Mouse (Mus musculus) limb, embryonic 12.5 days (tissue): ENCODE measurements around the gene Popdc2. TPM values are rescaled to one million over a fixed set of nuclear protein-coding genes. Genes with fewer than 3 reads are reported as not detected.

Source experiments
- ATAC-seq: fragments of 200-750 bp; cut with Nextera tagmentation; 2 replicates; pipeline ENCODE4 v1.8.0; 2017; ENCODE audit warnings: low read depth, moderate TSS enrichment; ENCODE audit not compliant: insufficient number of reproducible peaks, insufficient read depth, low FRiP score, low TSS enrichment
- H3K27ac ChIP-seq: fragments of 300-500 bp; sonication (generic); 2 replicates; pipeline ENCODE4 v1.5.1; 2016; ENCODE audit warnings: mild to moderate bottlenecking, moderate library complexity
- H3K27me3 ChIP-seq: fragments of 300-500 bp; sonication (generic); 2 replicates; pipeline ENCODE4 v1.6.1; 2016; ENCODE audit warnings: mild to moderate bottlenecking, moderate library complexity
- H3K36me3 ChIP-seq: fragments of 300-500 bp; sonication (generic); 2 replicates; pipeline ENCODE4 v1.6.1; 2016; ENCODE audit warnings: mild to moderate bottlenecking, moderate library complexity
- H3K4me1 ChIP-seq: fragments of 300-500 bp; sonication (generic); replicated peaks from 2 replicates; pipeline ENCODE4 v1.6.1; 2016
- H3K4me2 ChIP-seq: fragments of 300-500 bp; sonication (generic); 2 replicates; pipeline ENCODE4 v1.6.1; 2016; ENCODE audit warnings: mild to moderate bottlenecking, moderate library complexity
- H3K4me3 ChIP-seq: fragments of 300-500 bp; sonication (generic); replicated peaks from 2 replicates; pipeline ENCODE4 v1.5.1; 2016; ENCODE audit warnings: mild to moderate bottlenecking
- H3K9ac ChIP-seq: fragments of 300-500 bp; sonication (generic); replicated peaks from 2 replicates; pipeline ENCODE4 v1.6.1; 2016; ENCODE audit warnings: mild to moderate bottlenecking, moderate library complexity
- H3K9me3 ChIP-seq: fragments of 300-500 bp; sonication (generic); 2 replicates; pipeline ENCODE4 v1.6.1; 2016; ENCODE audit warnings: mild to moderate bottlenecking, moderate library complexity
- WGBS: fragments of 180-500 bp; shearing (Covaris S2); methylation state at CpG from one replicate; pipeline ENCODE4 v1.1.7; 2016; 5-methylcytosine and 5-hydroxymethylcytosine counted together
- polyA plus RNA-seq: library from polyadenylated mRNA; unstranded; fragments of >200 nt; fragmentation: Nextera tagmentation; extraction: Ambion mirVana; gene quantifications from 2 replicates; pipeline ENCODE4 v1.2.1, GENCODE M21; 2016

Gene Popdc2
- polyA plus RNA-seq, 1 experiment from 2014 or later: 0.70 TPM

DNA sequence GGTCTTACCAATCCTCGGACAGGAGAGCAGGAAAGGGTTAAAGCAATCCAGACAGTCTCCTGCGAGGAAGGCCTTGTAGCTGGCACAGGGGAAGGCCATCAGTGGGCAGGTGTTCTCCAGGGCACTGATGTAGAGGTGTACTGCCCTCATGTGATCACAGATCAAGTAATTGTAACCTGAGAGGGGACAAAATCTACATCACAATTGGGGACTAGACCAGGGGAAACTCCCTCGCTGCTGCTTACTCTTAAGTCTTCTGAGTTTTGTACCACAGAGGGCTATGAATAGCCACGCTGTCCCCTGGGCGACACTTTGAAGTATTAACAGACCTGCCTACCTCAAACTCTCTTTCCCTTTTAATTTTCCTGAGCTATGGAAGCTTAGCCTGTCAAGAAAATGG lies 45.6 kb downstream of the Popdc2 start:
- no peak overlapping the region for H3K4me2 ChIP-seq
- no peak overlapping the region for H3K9ac ChIP-seq
- WGBS: 35% methylated on average over 5 of the region's 5 CpGs
- H3K4me1 ChIP-seq: no peaks in the 10 kb centered on the region
- no peak overlapping the region for H3K27ac ChIP-seq
- H3K4me3 ChIP-seq: no peak overlapping the region
- H3K9me3 ChIP-seq: no peaks in the 10 kb centered on the region
- ATAC-seq: no peak
- H3K27me3 ChIP-seq: no peaks in the 10 kb centered on the region
- H3K36me3 ChIP-seq: no peaks in the 10 kb centered on the region

DNA sequence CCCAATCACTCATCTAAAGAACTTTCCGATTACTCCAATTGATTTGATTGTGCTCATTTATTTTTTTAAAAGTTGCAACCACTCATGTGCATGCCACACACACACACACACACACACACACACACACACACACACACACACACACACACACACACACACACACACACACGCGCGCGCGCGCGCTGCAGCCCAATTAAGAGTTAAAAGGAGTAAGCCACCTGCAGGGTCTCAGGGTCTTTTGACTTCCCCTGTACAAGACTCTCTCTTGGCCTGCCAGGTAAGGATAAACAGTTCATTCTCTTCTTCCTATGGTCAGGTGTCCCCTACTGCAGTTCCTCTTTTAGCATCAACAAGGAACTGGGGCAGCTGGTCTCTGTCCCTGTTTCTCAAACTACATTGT lies 46.4 kb downstream of the Popdc2 start:
- H3K9me3 ChIP-seq: no peaks in the 10 kb centered on the region

DNA sequence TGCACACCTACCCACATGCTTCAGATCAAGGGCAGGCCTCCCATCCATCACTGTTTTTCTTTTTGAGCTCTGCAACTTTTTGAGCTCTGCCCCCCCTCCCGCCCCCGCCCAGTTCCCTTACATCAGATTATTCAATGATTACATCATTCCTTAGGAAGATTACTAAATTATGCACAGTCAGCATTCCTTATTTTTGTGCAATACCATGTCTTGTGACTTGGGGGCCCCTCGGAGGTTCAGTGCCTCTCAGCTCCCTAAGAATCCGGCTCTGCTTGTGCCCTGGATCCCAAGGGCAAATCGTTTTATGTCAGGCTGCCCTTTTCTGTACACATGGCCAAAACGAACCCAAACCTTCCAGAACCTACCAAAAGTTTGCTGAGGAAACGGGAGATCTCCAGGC lies 52.9 kb downstream of the Popdc2 start:
- no peaks in the 10 kb centered on the region for H3K4me1 ChIP-seq
- no peak overlapping the region for H3K4me2 ChIP-seq
- no peak overlapping the region for H3K4me3 ChIP-seq
- H3K27me3 ChIP-seq: no peaks in the 10 kb centered on the region
- 85% methylated on average over 7 of the region's 7 CpGs for WGBS
- no peaks in the 10 kb centered on the region for H3K36me3 ChIP-seq
- no peak overlapping the region for H3K27ac ChIP-seq
- H3K9ac ChIP-seq: no peak overlapping the region
- H3K9me3 ChIP-seq: no peaks in the 10 kb centered on the region
- ATAC-seq: no peak

More for the DNA sequence above, 46.4 kb downstream of the Popdc2 start:
- no peak for ATAC-seq
- H3K27ac ChIP-seq: no peak overlapping the region
- H3K27me3 ChIP-seq: no peaks in the 10 kb centered on the region
- no peak overlapping the region for H3K9ac ChIP-seq
- no peak overlapping the region for H3K4me3 ChIP-seq
- H3K4me2 ChIP-seq: no peak overlapping the region
- WGBS: 84% methylated on average over 8 of the region's 8 CpGs
- no peaks in the 10 kb centered on the region for H3K4me1 ChIP-seq
- H3K36me3 ChIP-seq: no peaks in the 10 kb centered on the region

DNA sequence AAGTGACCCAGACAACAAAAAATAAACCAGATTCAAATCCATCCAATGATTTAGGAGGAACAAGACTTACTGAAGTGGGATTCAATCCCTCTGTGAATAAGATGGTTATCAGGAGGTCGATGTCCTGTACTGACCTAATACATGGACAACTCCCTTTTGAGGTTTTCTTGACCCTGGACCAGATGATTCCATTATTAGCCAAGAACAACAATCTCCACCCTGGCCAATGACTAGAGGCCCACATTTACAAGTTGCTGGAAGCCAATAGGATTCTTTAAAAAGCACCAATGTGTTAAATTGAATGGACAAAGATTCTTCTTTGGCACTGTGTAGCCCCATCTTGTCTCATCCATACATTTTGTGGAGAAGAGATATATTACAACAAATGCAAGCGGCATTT lies 63.4 kb downstream of the Popdc2 start:
- Histone ChIP-seq H3K4me2 (no peak overlapping the region), H3K9ac (no peak overlapping the region), H3K9me3 (no peaks in the 10 kb centered on the region), H3K27me3 (no peaks in the 10 kb centered on the region), H3K27ac (no peak overlapping the region), H3K36me3 (no peaks in the 10 kb centered on the region), H3K4me3 (no peak overlapping the region), H3K4me1 (no peaks in the 10 kb centered on the region)
- ATAC-seq: no peak
- 87% methylated on average over 2 of the region's 2 CpGs for WGBS

GRCm38 (mm10) chr16:38425799-38426198 lies 63.8 kb downstream of the Popdc2 start:
- H3K36me3 ChIP-seq: no peaks in the 10 kb centered on the region
- no peak overlapping the region for H3K27ac ChIP-seq
- no peaks in the 10 kb centered on the region for H3K4me1 ChIP-seq
- no peaks in the 10 kb centered on the region for H3K9me3 ChIP-seq
- no peak overlapping the region for H3K9ac ChIP-seq
- no peak overlapping the region for H3K4me3 ChIP-seq
- WGBS: 84% methylated on average over 1 of the region's 1 CpGs
- no peak overlapping the region for H3K4me2 ChIP-seq
- no peak for ATAC-seq
- H3K27me3 ChIP-seq: no peaks in the 10 kb centered on the region

Other genes starting within 250 kb of the Popdc2 start
- not detected in 2 replicates for gene Nr1i2, start 67.4 kb upstream of the Popdc2 start, polyA plus RNA-seq
- 0.06 and 0.12 TPM in 2 replicates for gene Maats1, start 20.1 kb upstream of the Popdc2 start, polyA plus RNA-seq
- 114 and 117 TPM in 2 replicates for gene Cox17, start 15.2 kb upstream of the Popdc2 start, polyA plus RNA-seq
- gene Gm21987, start 15.2 kb upstream of the Popdc2 start, polyA plus RNA-seq: not detected in 2 replicates
- 0.10 and 0.31 TPM in 2 replicates for gene Pla1a, start 70.9 kb downstream of the Popdc2 start, polyA plus RNA-seq
- 142 and 147 TPM in 2 replicates for gene Adprh, start 90.5 kb downstream of the Popdc2 start, polyA plus RNA-seq
- 0.38 and 0.41 TPM in 2 replicates for gene Cd80, start 93.4 kb downstream of the Popdc2 start, polyA plus RNA-seq
- gene Timmdc1, start 160.5 kb downstream of the Popdc2 start, polyA plus RNA-seq: 27.4 and 30.8 TPM in 2 replicates
- 81.1 and 86.5 TPM in 2 replicates for gene Poglut1, start 188.0 kb downstream of the Popdc2 start, polyA plus RNA-seq
- gene Tmem39a, start 196.5 kb downstream of the Popdc2 start, polyA plus RNA-seq: 105 and 126 TPM in 2 replicates